Mouse (Mus musculus) lung, postnatal 10 days (tissue): Measurements from ENCODE around the gene Ccrl2.

Experiments
- DNase-seq: peaks from one replicate; pipeline ENCODE4 v3.0.0; 2021

Gene Ccrl2

GRCm38 (mm10) chr9:111058943-111059556 is 1.7 kb upstream of the Ccrl2 start:
- no peak for DNase-seq

DNA sequence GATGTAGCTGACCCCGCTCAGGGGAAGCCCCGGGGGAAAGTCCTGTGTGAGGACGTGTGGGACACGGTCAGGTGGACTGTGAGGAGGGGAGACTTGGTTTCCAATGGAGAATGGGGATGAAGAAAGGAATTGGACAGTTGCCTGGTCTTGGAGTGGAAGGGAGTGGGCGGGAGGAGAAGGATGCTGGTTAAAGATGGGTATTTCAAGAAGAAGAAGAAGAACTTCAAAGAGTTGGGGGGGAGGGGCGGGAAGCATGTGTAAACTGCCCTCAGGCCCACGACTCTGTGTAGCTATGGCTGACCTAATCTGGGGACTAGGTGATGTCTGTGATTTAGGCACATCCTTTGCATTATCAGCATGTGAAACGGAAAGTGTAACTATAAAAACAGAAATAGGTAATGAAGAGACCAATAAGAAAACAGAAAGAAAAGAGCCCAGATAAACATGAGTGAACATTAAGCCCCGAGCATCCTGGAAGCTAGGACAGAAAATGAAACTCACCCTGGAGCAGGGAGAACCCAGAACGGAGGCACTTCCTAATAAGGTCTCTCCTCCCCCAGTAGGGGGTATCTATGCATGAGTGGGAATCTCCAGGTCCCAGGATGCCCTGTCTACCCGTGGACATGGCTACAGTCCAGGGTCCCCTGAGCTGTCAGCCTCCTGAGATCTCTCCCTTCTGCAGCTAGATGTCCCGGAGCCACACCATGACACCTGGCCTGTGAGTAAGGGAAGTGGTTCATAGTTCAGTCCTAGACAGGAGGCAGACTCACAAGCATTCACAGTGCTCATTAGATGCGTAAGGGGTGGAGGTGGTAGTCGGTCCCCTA is 438 bp upstream of the Ccrl2 start:
- no peak for DNase-seq

DNA sequence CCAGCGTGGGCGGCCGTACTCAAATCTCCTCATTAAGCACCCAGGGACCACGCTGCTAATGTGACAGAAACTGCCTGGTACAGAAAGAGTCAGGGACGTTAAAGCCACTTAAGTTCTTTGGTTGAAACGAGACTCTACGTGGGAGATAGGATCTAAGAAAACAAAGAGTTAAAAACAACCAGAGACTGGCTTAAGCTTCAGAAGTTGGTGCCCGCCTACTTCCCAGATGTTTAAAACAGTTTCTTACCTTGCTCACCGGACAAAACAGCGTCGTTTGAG is 861 bp downstream of the Ccrl2 start:
- DNase-seq: no peak

- DNase-seq: peak; percentile 32
These were observed 1.4 kb downstream of the Ccrl2 start for GRCm38 (mm10) chr9:111055800-111056518.

GRCm38 (mm10) chr9:111054923-111055322 is 2.4 kb downstream of the Ccrl2 start:
- no peak for DNase-seq

DNA sequence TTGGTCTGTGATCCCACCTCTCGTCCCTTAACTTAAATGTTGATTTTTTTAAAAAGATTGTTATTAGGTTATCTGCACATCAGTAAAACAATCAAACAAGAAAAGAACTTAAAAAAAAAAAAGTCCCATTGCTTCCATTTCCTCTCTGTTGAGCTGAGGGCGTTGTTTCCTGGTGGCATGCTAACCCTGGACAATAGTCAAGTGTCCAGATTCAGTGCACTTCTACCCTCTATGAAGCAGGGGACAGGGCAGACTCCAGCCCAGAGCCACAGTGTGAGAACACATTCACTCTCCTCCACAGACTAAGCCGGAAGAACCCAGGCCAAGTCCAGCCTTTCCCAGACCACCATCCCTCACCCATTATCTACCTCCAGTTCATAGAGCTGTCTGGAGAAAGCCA is 8.9 kb downstream of the Ccrl2 start:
- DNase-seq: no peak

DNA sequence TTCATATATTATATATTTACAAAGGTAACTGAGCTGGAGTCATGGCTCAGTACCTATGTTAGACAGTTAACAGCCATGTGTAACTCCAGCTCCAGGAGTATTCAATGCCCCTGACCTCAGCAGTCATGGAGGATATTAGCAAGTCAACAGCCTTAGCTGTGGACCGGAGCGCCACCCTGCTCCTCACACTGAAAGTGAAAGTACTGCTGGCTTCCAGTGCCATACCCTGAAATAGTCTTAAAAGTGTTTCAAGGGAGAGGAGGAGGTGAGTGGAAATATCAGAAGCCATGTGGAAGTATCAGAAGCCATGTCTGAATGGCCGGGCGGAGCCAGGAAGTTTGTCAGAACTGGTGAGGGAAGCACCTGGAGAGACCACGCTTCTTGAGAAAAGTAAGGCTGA is 10.1 kb downstream of the Ccrl2 start:
- no peak for DNase-seq

DNA sequence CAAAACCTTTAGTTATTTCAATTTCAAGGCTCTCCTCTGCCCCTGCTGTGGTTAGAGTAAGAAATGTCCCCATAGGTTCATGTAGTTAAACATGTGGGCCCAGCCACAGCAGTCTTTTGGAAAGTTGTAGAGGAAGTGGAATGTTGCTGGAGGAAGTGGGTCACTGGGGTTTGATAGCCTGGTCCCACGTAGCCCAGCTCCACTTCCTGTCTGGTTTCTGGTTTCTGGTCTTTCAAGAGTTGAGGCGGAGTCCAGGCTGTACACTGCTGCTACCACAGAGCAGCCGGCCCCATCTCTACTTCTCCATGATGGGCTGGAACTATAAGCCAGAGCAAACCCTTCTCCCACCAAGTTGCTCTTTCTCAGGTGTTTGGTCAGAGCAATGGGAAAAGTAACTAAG is 11.1 kb downstream of the Ccrl2 start:
- no peak for DNase-seq

DNA sequence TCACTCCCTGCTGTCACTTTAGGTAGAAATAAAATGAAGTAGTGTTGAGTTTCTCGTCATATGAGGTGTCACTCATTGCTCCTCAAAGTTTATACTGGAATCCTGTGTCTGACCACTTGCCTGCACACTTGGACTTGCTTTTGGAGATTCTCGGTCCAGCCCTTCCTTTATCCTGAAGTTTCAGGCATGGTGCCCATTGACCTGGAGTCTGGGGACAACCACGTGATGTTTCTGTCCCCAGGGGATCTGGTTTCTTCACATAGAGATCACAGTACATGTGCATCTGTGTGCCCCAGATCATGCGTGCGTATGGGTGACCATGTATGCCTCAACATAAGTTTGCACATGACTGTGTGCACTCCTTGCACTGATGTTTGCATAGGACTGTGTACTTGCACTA is 15.1 kb downstream of the Ccrl2 start:
- DNase-seq: peak; percentile 69

DNA sequence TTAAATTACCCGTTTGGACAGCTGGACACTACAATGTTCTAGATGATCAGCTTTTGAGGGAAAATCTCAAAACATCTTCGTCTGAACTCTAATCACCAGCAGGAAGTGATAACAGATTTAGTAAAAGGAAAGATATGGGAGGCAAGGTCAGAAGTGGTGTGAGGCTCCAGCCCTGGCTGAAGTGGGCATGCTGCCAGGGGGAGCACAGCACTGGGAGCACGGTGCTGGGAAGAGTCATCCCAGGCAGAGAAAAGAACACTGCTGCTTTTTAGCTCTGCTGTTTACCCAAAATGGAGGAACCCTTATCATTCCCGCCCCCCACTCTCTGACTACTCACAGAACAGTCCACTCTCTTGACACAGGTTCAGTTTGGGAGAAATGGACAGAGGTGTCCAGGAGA is 17.4 kb downstream of the Ccrl2 start:
- DNase-seq: peak; percentile 67

GRCm38 (mm10) chr9:111033717-111034116 is 23.6 kb downstream of the Ccrl2 start:
- no peak for DNase-seq

GRCm38 (mm10) chr9:111026791-111027190 is 30.5 kb downstream of the Ccrl2 start:
- DNase-seq: no peak

DNA sequence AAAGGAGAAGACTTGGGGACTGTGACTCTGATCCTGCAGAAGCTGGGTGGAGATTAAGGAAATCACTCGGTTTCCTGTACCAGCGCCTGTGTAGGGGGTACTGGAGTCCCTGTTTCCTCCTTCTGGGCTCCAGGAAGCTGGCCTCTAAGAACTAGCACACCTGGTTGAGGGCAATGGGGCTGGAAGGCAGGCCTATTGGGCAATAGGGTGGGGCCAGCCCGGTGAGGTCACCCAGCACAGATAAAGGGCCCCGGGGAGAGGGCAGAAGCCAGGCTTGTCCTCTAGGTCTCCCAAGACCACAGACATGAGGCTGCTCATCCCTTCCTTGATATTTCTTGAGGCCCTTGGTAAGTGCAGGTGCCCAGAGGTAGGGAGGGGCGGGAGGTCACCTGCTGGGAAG is 38.3 kb downstream of the Ccrl2 start, which contains the start of gene Ltf:
TSS of gene Ltf (plus strand) at position 250 of the 400 bp plus-strand sequence.
- no peak for DNase-seq

- DNase-seq: no peak
These were observed 41.7 kb downstream of the Ccrl2 start for GRCm38 (mm10) chr9:111015658-111016057.

DNA sequence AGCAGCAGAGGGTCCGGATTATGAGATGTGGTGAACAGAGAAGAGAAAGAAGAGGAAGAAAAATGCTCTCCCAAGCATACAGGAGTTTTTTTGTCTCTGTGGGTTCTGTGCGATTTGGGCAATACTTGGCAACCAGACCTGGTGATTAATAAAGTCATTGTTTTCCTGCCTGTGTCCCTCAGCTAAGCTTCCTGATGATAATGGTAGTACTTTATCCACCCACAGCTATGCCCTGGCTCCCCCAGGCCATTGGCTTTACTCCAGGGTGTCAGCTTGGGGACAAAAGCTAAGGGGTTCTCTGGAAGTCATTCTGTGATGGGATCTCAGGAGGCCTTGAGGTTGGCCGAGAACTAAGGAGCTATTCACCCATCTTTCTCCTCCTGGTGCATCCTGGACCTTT is 45.3 kb downstream of the Ccrl2 start:
- peak; percentile 67 for DNase-seq

DNA sequence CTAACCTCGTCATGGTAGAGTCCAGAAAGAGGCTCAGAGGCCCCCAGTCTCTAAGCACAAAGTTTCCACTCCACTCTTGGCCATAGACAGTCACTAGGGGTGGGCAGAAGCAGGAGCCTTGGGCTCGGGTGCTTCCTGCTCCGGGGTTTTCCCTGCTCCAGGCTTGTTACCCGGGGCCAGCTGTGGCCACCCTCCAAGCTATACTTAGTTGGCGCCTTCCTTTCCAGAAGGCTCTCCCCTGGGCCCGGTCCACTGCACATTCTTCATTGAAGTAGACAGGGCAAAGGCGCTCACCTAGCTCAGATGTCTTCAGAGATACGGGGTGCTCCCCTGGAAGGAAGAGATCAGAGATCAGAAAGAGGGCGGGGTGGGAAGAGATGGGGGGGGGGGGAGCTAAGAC is 45.8 kb downstream of the Ccrl2 start:
- peak; percentile 46 for DNase-seq

DNA sequence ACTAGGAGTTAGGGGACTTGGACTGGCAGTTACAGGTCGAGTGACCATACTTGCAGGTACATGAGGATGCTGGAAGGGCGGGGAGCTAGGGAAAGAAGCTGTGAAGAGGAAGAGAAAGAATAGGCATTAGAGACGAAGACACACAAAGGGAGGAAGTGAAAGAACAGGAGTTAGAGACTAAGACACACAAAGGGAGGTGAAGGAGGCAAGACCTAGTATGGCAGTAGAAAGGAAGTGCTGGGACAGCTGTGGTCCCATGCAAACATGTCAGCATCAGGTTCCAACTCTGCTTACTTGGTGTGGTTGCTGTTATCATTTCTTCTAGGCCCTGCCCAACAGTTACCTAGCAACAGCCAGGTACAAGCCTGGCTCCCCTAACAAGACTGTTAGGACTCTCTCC is 47.6 kb downstream of the Ccrl2 start:
- DNase-seq: no peak

GRCm38 (mm10) chr9:111006544-111006943 is 50.8 kb downstream of the Ccrl2 start:
- no peak for DNase-seq
